Comparison of ENCODE assay signal across 8 mouse cellular contexts in genomic region chr17:26370521-26371245, GRCm38 (mm10). TPM values are rescaled to one million over a fixed set of nuclear protein-coding genes. Genes with fewer than 3 reads are reported as not detected.
A peak's percentile ranks its signal among the peaks of the same experiment; 100 is the strongest.
DNase-seq lines count a peak whose midpoint lies in the region; ATAC-seq and TF ChIP-seq lines count a peak whose summit lies in the region.

No protein-coding gene starts in this region.

- DNase-seq in embryo, embryonic 10 days (ENCODE audit: low spot score) = peak; percentile 17
- no peak for DNase-seq in embryo, embryonic 11 days
- DNase-seq in spleen, adult 2 months (ENCODE audit: low read depth in 1 of 2, low spot score in 2 of 2) = peak; percentile 34 to 35
- no peak for DNase-seq in spleen, adult 12 weeks (ENCODE audit: low spot score)
- DNase-seq in embryonic facial prominence, embryonic 11.5 days (ENCODE audit: low spot score) = peak; percentile 32
- peak; percentile 45 to 51 for DNase-seq in layer of hippocampus, adult 2 months (ENCODE audit: low spot score in 2 of 2)

- no peak overlapping the region for H3K27ac ChIP-seq in spleen, adult 2 months (ENCODE audit: insufficient read depth, low read length)
- H3K27ac ChIP-seq in embryonic facial prominence, embryonic 11.5 days (replicated peaks; ENCODE audit: low read depth, low read length) = no peak overlapping the region
- H3K27ac ChIP-seq in layer of hippocampus, adult 2 months = no peak overlapping the region

- no peak overlapping the region for H3K4me2 ChIP-seq in embryonic facial prominence, embryonic 11.5 days (ENCODE audit: low read depth, low read length)

- no peak overlapping the region for H3K4me3 ChIP-seq in spleen, adult 2 months (ENCODE audit: extremely low read depth, insufficient read depth, insufficient read length)
- H3K4me3 ChIP-seq in embryonic facial prominence, embryonic 11.5 days (ENCODE audit: low read depth, low read length) = no peak overlapping the region
- H3K4me3 ChIP-seq in layer of hippocampus, adult 2 months = no peak overlapping the region

- TF ChIP-seq CTCF in spleen, adult 2 months (IDR thresholded peaks at IDR 0.05; ENCODE audit: extremely low read depth, insufficient read depth, insufficient read length, insufficient replicate concordance) = peak; percentile 32; the same call in 1 of the 2 replicates
- peak; percentile 82 for TF ChIP-seq CTCF in layer of hippocampus, adult 2 months (conservative IDR thresholded peaks at IDR 0.05)

- 16% methylated on average over 9 of the region's 9 CpGs for WGBS in spleen, adult 2 months
- WGBS in embryonic facial prominence, embryonic 11.5 days = 53% methylated on average over 9 of the region's 9 CpGs

- TF ChIP-seq POLR2A in spleen, adult 2 months (IDR thresholded peaks at IDR 0.05; ENCODE audit: low read depth, low read length) = no peak

- no peak for ATAC-seq in embryonic facial prominence, embryonic 11.5 days (replicated peaks; ENCODE audit: insufficient number of reproducible peaks, low FRiP score, low TSS enrichment, low read depth)
- peak; percentile 20; the same call in 1 of the 2 replicates for ATAC-seq in neutrophil, adult 5-6 weeks (ENCODE audit: extremely low read depth, insufficient number of reproducible peaks, low FRiP score, poor library complexity, severe bottlenecking)
- ATAC-seq in megakaryocyte-erythroid progenitor cell, adult 5-6 weeks (replicated peaks; ENCODE audit: low FRiP score, low TSS enrichment, poor library complexity, severe bottlenecking) = no peak

- no peaks in the 10 kb centered on the region for H3K9me3 ChIP-seq in embryonic facial prominence, embryonic 11.5 days (replicated peaks; ENCODE audit: control insufficient read depth, low read length)

- no peaks in the 10 kb centered on the region for H3K36me3 ChIP-seq in spleen, adult 2 months (ENCODE audit: control insufficient read depth, insufficient read depth, low read length)
- no peaks in the 10 kb centered on the region for H3K36me3 ChIP-seq in embryonic facial prominence, embryonic 11.5 days (replicated peaks; ENCODE audit: control insufficient read depth, insufficient read depth, low read depth, low read length)

- H3K27me3 ChIP-seq in spleen, adult 2 months (ENCODE audit: control insufficient read depth, insufficient read depth, low read length) = no peaks in the 10 kb centered on the region
- no peaks in the 10 kb centered on the region for H3K27me3 ChIP-seq in embryonic facial prominence, embryonic 11.5 days (ENCODE audit: control insufficient read depth, insufficient read depth, low read length)

- no peaks in the 10 kb centered on the region; the same call in 1 of the 2 replicates for H3K4me1 ChIP-seq in spleen, adult 2 months (ENCODE audit: control insufficient read depth, insufficient read depth, insufficient read length)
- H3K4me1 ChIP-seq in embryonic facial prominence, embryonic 11.5 days (ENCODE audit: control insufficient read depth, insufficient read depth, low read length) = no peaks in the 10 kb centered on the region

- no peak overlapping the region for H3K9ac ChIP-seq in embryonic facial prominence, embryonic 11.5 days (replicated peaks; ENCODE audit: low read length)

RNA-seq across cellular contexts. Expression of gene Neurl1b, which starts 43.9 kb away (rescaled TPM):
- 7.9 and 14.5 TPM in 2 replicates for polyA plus RNA-seq in spleen, adult 2 months (2012; rRNA removed)
- polyA plus RNA-seq in embryonic facial prominence, embryonic 11.5 days (2014; fragmentation: Nextera tagmentation; extraction: Ambion mirVana) = 0.25 and 0.45 TPM in 2 replicates
- 10 to 100 TPM; 68.8 to 75.0 TPM for total RNA-seq in layer of hippocampus, adult 2 months (2021)
- total RNA-seq in neutrophil, adult 5-6 weeks (2017) = 0.12 and 0.49 TPM in 2 replicates
- total RNA-seq in megakaryocyte-erythroid progenitor cell, adult 5-6 weeks (2014; fragmentation: Nextera tagmentation) = 0.22 and 0.25 TPM in 2 replicates
- total RNA-seq in megakaryocyte-erythroid progenitor cell, adult 5-6 weeks (2017) = 0.09 and 0.53 TPM in 2 replicates

Comparison
In these comparisons a context has a peak if more than half of its experiments do, and no peak if none do; other contexts are left out.
1. DNase-seq: peak in embryo, embryonic 10 days (single experiment), spleen, adult 2 months (2 of 2), embryonic facial prominence, embryonic 11.5 days (single experiment) and layer of hippocampus, adult 2 months (2 of 2); none in embryo, embryonic 11 days (single experiment) and spleen, adult 12 weeks (single experiment).
2. RNA of gene Neurl1b, which starts 43.9 kb away (total RNA-seq): 68.8 to 75.0 TPM in layer of hippocampus, adult 2 months; 0.09 to 0.53 TPM in megakaryocyte-erythroid progenitor cell, adult 5-6 weeks and 0.12 to 0.49 TPM in neutrophil, adult 5-6 weeks; every median in the first group is over 10 times any median in the second.